Mouse (Mus musculus): ENCODE results near the gene Hist1h2bk.

Hist1h2bk gene

GRCm38 (mm10) chr13:22015479-22016450 lies 19.9 kb upstream of the Hist1h2bk start:
- DNase-seq: peak; percentile 44

GRCm38 (mm10) chr13:22019934-22020835 lies 15.5 kb upstream of the Hist1h2bk start:
- no peak for DNase-seq

GRCm38 (mm10) chr13:22020901-22021339 lies 14.8 kb upstream of the Hist1h2bk start:
- DNase-seq: no peak

- DNase-seq: no peak
These were observed 14.1 kb upstream of the Hist1h2bk start for GRCm38 (mm10) chr13:22021581-22021980.

GRCm38 (mm10) chr13:22022241-22022640 lies 13.4 kb upstream of the Hist1h2bk start:
- DNase-seq: peak; percentile 62

GRCm38 (mm10) chr13:22026058-22027031 lies 9.3 kb upstream of the Hist1h2bk start:
- peak; percentile 64 for DNase-seq

- peak; percentile 93 for DNase-seq
These were observed 6.8 kb upstream of the Hist1h2bk start for GRCm38 (mm10) chr13:22028673-22029460.

- no peak for DNase-seq
These were observed 5.7 kb upstream of the Hist1h2bk start for GRCm38 (mm10) chr13:22029928-22030327.

GRCm38 (mm10) chr13:22030493-22030892 lies 5.2 kb upstream of the Hist1h2bk start:
- no peak for DNase-seq

GRCm38 (mm10) chr13:22033741-22034442 lies 1.8 kb upstream of the Hist1h2bk start:
- DNase-seq: no peak

- no peak for DNase-seq
These were observed 1.0 kb upstream of the Hist1h2bk start for GRCm38 (mm10) chr13:22034443-22035266.

- no peak for DNase-seq
These were observed 683 bp downstream of the Hist1h2bk start for GRCm38 (mm10) chr13:22036149-22036956.

GRCm38 (mm10) chr13:22036986-22037385 lies 1.3 kb downstream of the Hist1h2bk start:
- no peak for DNase-seq

GRCm38 (mm10) chr13:22037415-22037814 lies 1.7 kb downstream of the Hist1h2bk start:
- DNase-seq: no peak

GRCm38 (mm10) chr13:22039364-22039763 lies 3.7 kb downstream of the Hist1h2bk start:
- no peak for DNase-seq

- DNase-seq: no peak
These were observed 4.3 kb downstream of the Hist1h2bk start for GRCm38 (mm10) chr13:22039951-22040463.

GRCm38 (mm10) chr13:22040464-22041141 lies 4.9 kb downstream of the Hist1h2bk start:
- no peak for DNase-seq

- DNase-seq: peak; percentile 96
These were observed 5.5 kb downstream of the Hist1h2bk start, which contains the start of gene Hist1h4i for GRCm38 (mm10) chr13:22041142-22041536. Hist1h4i (minus strand) TSS chr13:22041362.

All from cerebellum, adult 11 months (tissue).